ENCODE assay signal across 20 mouse cellular contexts in genomic region chr1:68089623-68090022, GRCm38 (mm10).
A peak's percentile ranks its signal among the peaks of the same experiment; 100 is the strongest.
DNase-seq lines count a peak whose midpoint lies in the region; ATAC-seq and TF ChIP-seq lines count a peak whose summit lies in the region.
"Had no signal": no experiment of that assay in that cellular context is flagged by ENCODE, and none has a peak within 500 bp of the region (broad histone marks: within the 10 kb centered on the region; RNA-seq: fewer than 3 reads in every experiment).

No protein-coding gene starts in this region.

- no peak overlapping the region for H3K27ac ChIP-seq in hindbrain, embryonic 11.5 days (ENCODE audit: low read depth, low read length)
- H3K27ac ChIP-seq in hindbrain, embryonic 10.5 days, result no peak overlapping the region
- no peak overlapping the region for H3K27ac ChIP-seq in midbrain, embryonic 11.5 days (ENCODE audit: low read depth, low read length)
- no peak overlapping the region for H3K27ac ChIP-seq in midbrain, postnatal 0 days (ENCODE audit: low read depth, low read length)
- H3K27ac ChIP-seq in layer of hippocampus, adult 2 months, result no peak overlapping the region
- H3K27ac ChIP-seq: embryonic facial prominence, embryonic 10.5 days; embryonic facial prominence, embryonic 12.5 days had no signal

- no peak for TF ChIP-seq POLR2A in brain, embryonic 14.5 days (IDR thresholded peaks at IDR 0.05; ENCODE audit: borderline replicate concordance, extremely low read depth, insufficient read depth, insufficient read length, poor library complexity, severe bottlenecking)

- no peaks in the 10 kb centered on the region for H3K36me3 ChIP-seq in hindbrain, embryonic 11.5 days (ENCODE audit: control insufficient read depth, insufficient read depth, low read length)
- H3K36me3 ChIP-seq in hindbrain, embryonic 10.5 days, result no peaks in the 10 kb centered on the region
- H3K36me3 ChIP-seq in midbrain, embryonic 11.5 days (ENCODE audit: control insufficient read depth, insufficient read depth, low read length), result no peaks in the 10 kb centered on the region
- no peaks in the 10 kb centered on the region for H3K36me3 ChIP-seq in midbrain, postnatal 0 days (ENCODE audit: insufficient read depth, low read length)
- H3K36me3 ChIP-seq: embryonic facial prominence, embryonic 10.5 days; embryonic facial prominence, embryonic 12.5 days had no signal

- H3K9me3 ChIP-seq in hindbrain, embryonic 11.5 days (ENCODE audit: control insufficient read depth, low read length), result no peaks in the 10 kb centered on the region
- H3K9me3 ChIP-seq in hindbrain, embryonic 10.5 days, result no peaks in the 10 kb centered on the region
- no peaks in the 10 kb centered on the region for H3K9me3 ChIP-seq in midbrain, embryonic 11.5 days (ENCODE audit: control insufficient read depth, low read length)
- H3K9me3 ChIP-seq in midbrain, postnatal 0 days (ENCODE audit: low read length), result no peaks in the 10 kb centered on the region
- H3K9me3 ChIP-seq: embryonic facial prominence, embryonic 10.5 days; embryonic facial prominence, embryonic 12.5 days had no signal

- no peak overlapping the region for H3K4me2 ChIP-seq in hindbrain, embryonic 11.5 days (replicated peaks; ENCODE audit: low read depth, low read length)
- H3K4me2 ChIP-seq in midbrain, embryonic 11.5 days, result no peak overlapping the region
- no peak overlapping the region for H3K4me2 ChIP-seq in midbrain, postnatal 0 days (ENCODE audit: low read depth, low read length, poor library complexity, severe bottlenecking)
- H3K4me2 ChIP-seq: embryonic facial prominence, embryonic 12.5 days had no signal

- no peak overlapping the region for H3K9ac ChIP-seq in hindbrain, embryonic 11.5 days (ENCODE audit: low read depth, low read length)
- H3K9ac ChIP-seq in midbrain, embryonic 11.5 days (ENCODE audit: low read length), result no peak overlapping the region
- H3K9ac ChIP-seq in midbrain, postnatal 0 days (replicated peaks; ENCODE audit: low read length, poor library complexity, severe bottlenecking), result no peak overlapping the region
- H3K9ac ChIP-seq: embryonic facial prominence, embryonic 12.5 days; forebrain, postnatal 0 days had no signal

- no peak overlapping the region for H3K4me3 ChIP-seq in hindbrain, embryonic 11.5 days (ENCODE audit: low read depth, low read length)
- H3K4me3 ChIP-seq in hindbrain, embryonic 10.5 days, result no peak overlapping the region
- no peak overlapping the region for H3K4me3 ChIP-seq in midbrain, embryonic 11.5 days (ENCODE audit: low read depth, low read length)
- H3K4me3 ChIP-seq in midbrain, postnatal 0 days (ENCODE audit: low read depth, low read length), result no peak overlapping the region
- no peak overlapping the region for H3K4me3 ChIP-seq in layer of hippocampus, adult 2 months
- H3K4me3 ChIP-seq: embryonic facial prominence, embryonic 10.5 days; embryonic facial prominence, embryonic 12.5 days had no signal

- no peaks in the 10 kb centered on the region for H3K27me3 ChIP-seq in hindbrain, embryonic 11.5 days (ENCODE audit: control insufficient read depth, insufficient read depth, low read length)
- H3K27me3 ChIP-seq in hindbrain, embryonic 10.5 days (ENCODE audit: insufficient read depth, poor library complexity, severe bottlenecking), result no peaks in the 10 kb centered on the region
- H3K27me3 ChIP-seq in midbrain, embryonic 11.5 days (ENCODE audit: control insufficient read depth, insufficient read depth, low read length), result no peaks in the 10 kb centered on the region
- H3K27me3 ChIP-seq in midbrain, postnatal 0 days (ENCODE audit: insufficient read depth, low read length), result no peaks in the 10 kb centered on the region
- H3K27me3 ChIP-seq: embryonic facial prominence, embryonic 12.5 days had no signal

- 45% methylated on average over 1 of the region's 1 CpGs for WGBS in hindbrain, embryonic 11.5 days
- WGBS in hindbrain, embryonic 10.5 days, result 54% methylated on average over 1 of the region's 1 CpGs
- WGBS in midbrain, embryonic 11.5 days, result 34% methylated on average over 1 of the region's 1 CpGs
- 32% methylated on average over 1 of the region's 1 CpGs for WGBS in midbrain, postnatal 0 days

- no peak for TF ChIP-seq CTCF in midbrain, postnatal 0 days (IDR thresholded peaks at IDR 0.05)
- TF ChIP-seq CTCF in brain, embryonic 14.5 days (IDR thresholded peaks at IDR 0.05; ENCODE audit: borderline replicate concordance, extremely low read depth, insufficient read depth, insufficient read length), result no peak
- TF ChIP-seq CTCF in layer of hippocampus, adult 2 months (conservative IDR thresholded peaks at IDR 0.05), result no peak

- DNase-seq in hindbrain, embryonic 11.5 days (ENCODE audit: low spot score), result no peak
- DNase-seq in hindbrain, embryonic 10.5 days (ENCODE audit: low spot score), result no peak
- no peak for DNase-seq in midbrain, embryonic 11.5 days (ENCODE audit: low spot score, missing footprints)
- DNase-seq in midbrain, postnatal 0 days (ENCODE audit: low spot score), result no peak
- peak; percentile 8 for DNase-seq in brain, embryonic 14.5 days (ENCODE audit: low read depth)
- peak; percentile 46 for DNase-seq in retina, embryonic 14.5 days (ENCODE audit: low spot score)
- no peak for DNase-seq in layer of hippocampus, adult 2 months (ENCODE audit: low spot score in 2 of 2)
- no peak for DNase-seq in left cerebral cortex, adult 11 months (ENCODE audit: low spot score)
- DNase-seq: adrenal gland, adult 2 months; adrenal gland, postnatal 10 days; adrenal gland, postnatal 25 days; cerebellum, adult 11-12 months; cerebellum, adult 2 months; cerebellum, adult 9-10 months; cerebellum, postnatal 10 days; cerebellum, postnatal 25 days; forebrain, postnatal 0 days had no signal

- no peaks in the 10 kb centered on the region for H3K4me1 ChIP-seq in hindbrain, embryonic 11.5 days (replicated peaks; ENCODE audit: control insufficient read depth, insufficient read depth, low read length)
- no peaks in the 10 kb centered on the region for H3K4me1 ChIP-seq in hindbrain, embryonic 10.5 days (replicated peaks)
- H3K4me1 ChIP-seq in midbrain, embryonic 11.5 days (ENCODE audit: control insufficient read depth, insufficient read depth, low read length), result no peaks in the 10 kb centered on the region
- no peaks in the 10 kb centered on the region for H3K4me1 ChIP-seq in midbrain, postnatal 0 days (ENCODE audit: insufficient read depth, low read length)
- H3K4me1 ChIP-seq: embryonic facial prominence, embryonic 10.5 days; embryonic facial prominence, embryonic 12.5 days had no signal

- ATAC-seq in hindbrain, embryonic 11.5 days (ENCODE audit: low FRiP score), result peak; percentile 79; the same call in 1 of the 2 replicates
- ATAC-seq in midbrain, embryonic 11.5 days (ENCODE audit: low FRiP score), result peak; percentile 80
- no peak for ATAC-seq in midbrain, postnatal 0 days (ENCODE audit: low FRiP score)
- ATAC-seq: forebrain, embryonic 14.5 days; forebrain, postnatal 0 days had no signal

Comparison
In these comparisons a context has a peak if more than half of its experiments do, and no peak if none do; other contexts are left out.
1. DNase-seq: peak in brain, embryonic 14.5 days (single experiment) and retina, embryonic 14.5 days (single experiment); none in hindbrain, embryonic 11.5 days (single experiment), hindbrain, embryonic 10.5 days (single experiment), midbrain, embryonic 11.5 days (single experiment), midbrain, postnatal 0 days (single experiment), layer of hippocampus, adult 2 months (0 of 2) and left cerebral cortex, adult 11 months (single experiment).